Mouse (Mus musculus): ENCODE results near the gene Drosha. TPM values are rescaled to one million over a fixed set of nuclear protein-coding genes. Genes with fewer than 3 reads are reported as not detected.
"Not testable (repeated sequence)": the region's sequence is repeated elsewhere in the genome, so short reads cannot be mapped to it uniquely, and the experiment has no call there.

Gene Drosha
- polyA plus RNA-seq, 1 experiment = 120 TPM

DNA sequence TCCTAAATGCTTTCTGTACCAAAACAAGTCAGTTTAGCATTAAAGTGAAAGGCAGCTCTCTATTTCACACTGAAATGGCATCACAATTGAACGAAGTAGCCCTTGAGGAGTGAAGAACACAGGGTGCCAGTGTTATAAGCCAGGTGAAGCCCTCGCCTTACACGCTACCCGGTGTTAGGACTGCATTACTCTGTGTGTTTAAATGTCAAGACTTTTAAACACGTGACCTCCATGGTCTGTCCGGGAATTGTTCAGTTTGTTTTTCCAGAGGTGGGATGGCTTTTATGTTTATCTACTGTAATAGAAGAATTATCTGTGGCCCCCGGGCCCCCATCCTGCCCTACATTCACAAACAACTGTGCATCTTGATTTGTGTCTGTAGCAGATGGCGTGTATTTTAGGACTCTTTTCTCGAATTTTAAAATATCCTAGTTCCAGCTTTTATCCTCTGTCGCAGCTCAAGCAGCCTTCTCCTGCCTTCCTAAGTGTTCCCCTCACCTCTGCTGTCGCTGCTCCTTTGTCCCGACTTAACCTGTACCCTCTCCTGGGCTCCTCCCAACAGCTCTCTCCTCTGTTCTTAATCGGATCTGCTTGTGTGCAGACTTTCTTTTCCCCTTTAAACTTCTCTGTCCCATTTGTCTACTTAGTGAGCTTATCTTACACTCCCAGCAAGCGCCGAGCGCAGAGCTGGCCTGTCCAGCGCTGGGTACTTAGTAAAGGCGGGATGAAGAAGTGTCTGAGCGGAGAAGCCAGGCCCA lies 83.5 kb downstream of the Drosha start:
- no peak overlapping the region for H3K9ac ChIP-seq (ENCODE audit: low read depth, poor library complexity, severe bottlenecking)
- no peaks in the 10 kb centered on the region for H3K27me3 ChIP-seq (ENCODE audit: control insufficient read depth, insufficient read depth, low read length, poor library complexity, severe bottlenecking)
- H3K9me3 ChIP-seq (replicated peaks; ENCODE audit: control insufficient read depth, insufficient read depth, low read length, poor library complexity, severe bottlenecking) = no peaks in the 10 kb centered on the region
- H3K4me1 ChIP-seq (ENCODE audit: control insufficient read depth, insufficient read depth, low read length) = no peaks in the 10 kb centered on the region
- H3K36me3 ChIP-seq (ENCODE audit: control insufficient read depth, insufficient read depth, low read length, poor library complexity, severe bottlenecking) = peaks cover 37% of the 10 kb centered on the region
- TF ChIP-seq EP300 (IDR thresholded peaks at IDR 0.05; ENCODE audit: insufficient read depth, low read depth, low read length) = no peak
- TF ChIP-seq POLR2A (IDR thresholded peaks at IDR 0.05; ENCODE audit: insufficient read depth, low read length) = no peak
- TF ChIP-seq CTCF (IDR thresholded peaks at IDR 0.05; ENCODE audit: low read depth, low read length) = no peak
- no peak overlapping the region for H3K27ac ChIP-seq (ENCODE audit: insufficient read depth, low read length)
- H3K4me3 ChIP-seq (ENCODE audit: low read depth, low read length) = no peak overlapping the region

- H3K27me3 ChIP-seq (ENCODE audit: control insufficient read depth, insufficient read depth, low read length, poor library complexity, severe bottlenecking) = no peaks in the 10 kb centered on the region
- peaks cover 40% of the 10 kb centered on the region for H3K36me3 ChIP-seq (ENCODE audit: control insufficient read depth, insufficient read depth, low read length, poor library complexity, severe bottlenecking)
- no peak overlapping the region for H3K9ac ChIP-seq (ENCODE audit: low read depth, poor library complexity, severe bottlenecking)
- no peak overlapping the region for H3K27ac ChIP-seq (ENCODE audit: insufficient read depth, low read length)
- H3K9me3 ChIP-seq (replicated peaks; ENCODE audit: control insufficient read depth, insufficient read depth, low read length, poor library complexity, severe bottlenecking) = no peaks in the 10 kb centered on the region
- H3K4me1 ChIP-seq (ENCODE audit: control insufficient read depth, insufficient read depth, low read length) = no peaks in the 10 kb centered on the region
- H3K4me3 ChIP-seq (ENCODE audit: low read depth, low read length) = no peak overlapping the region
- TF ChIP-seq POLR2A (IDR thresholded peaks at IDR 0.05; ENCODE audit: insufficient read depth, low read length) (no peak), CTCF (IDR thresholded peaks at IDR 0.05; ENCODE audit: low read depth, low read length) (no peak), EP300 (IDR thresholded peaks at IDR 0.05; ENCODE audit: insufficient read depth, low read depth, low read length) (no peak)
Measured at GRCm38 (mm10) chr15:12908720-12909028, 84.1 kb downstream of the Drosha start.

- H3K27ac ChIP-seq (ENCODE audit: insufficient read depth, low read length) = no peak overlapping the region
- peaks cover 36% of the 10 kb centered on the region for H3K36me3 ChIP-seq (ENCODE audit: control insufficient read depth, insufficient read depth, low read length, poor library complexity, severe bottlenecking)
Measured at GRCm38 (mm10) chr15:12909171-12909570, 84.6 kb downstream of the Drosha start.

DNA sequence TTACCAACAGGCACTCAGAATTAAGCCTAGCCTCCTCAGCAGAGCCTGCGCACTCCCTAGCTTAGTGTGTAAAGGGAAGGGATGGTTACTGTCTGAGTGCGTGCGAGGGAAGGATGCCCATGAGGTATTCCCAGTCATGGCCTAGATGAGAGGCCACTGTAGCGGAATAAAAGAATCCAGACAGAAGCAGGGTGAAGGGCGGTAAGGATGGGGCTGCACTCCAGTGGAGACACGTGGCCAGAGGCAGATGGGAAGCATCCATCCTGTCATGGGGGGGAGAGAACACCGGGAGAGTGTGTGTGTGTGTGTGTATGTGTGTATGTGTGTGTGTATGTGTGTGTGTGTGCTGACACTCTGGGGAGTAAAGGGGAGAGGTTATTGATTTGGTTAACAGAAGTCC lies 86.5 kb downstream of the Drosha start:
- TF ChIP-seq EP300 (IDR thresholded peaks at IDR 0.05; ENCODE audit: insufficient read depth, low read depth, low read length) = no peak
- TF ChIP-seq CTCF (IDR thresholded peaks at IDR 0.05; ENCODE audit: low read depth, low read length) = no peak
- TF ChIP-seq POLR2A (IDR thresholded peaks at IDR 0.05; ENCODE audit: insufficient read depth, low read length) = no peak
- Histone ChIP-seq H3K9ac (ENCODE audit: low read depth, poor library complexity, severe bottlenecking) (no peak overlapping the region), H3K36me3 (ENCODE audit: control insufficient read depth, insufficient read depth, low read length, poor library complexity, severe bottlenecking) (peaks cover 38% of the 10 kb centered on the region), H3K4me3 (ENCODE audit: low read depth, low read length) (no peak overlapping the region), H3K4me1 (ENCODE audit: control insufficient read depth, insufficient read depth, low read length) (peaks cover 6% of the 10 kb centered on the region), H3K27ac (ENCODE audit: insufficient read depth, low read length) (no peak overlapping the region), H3K9me3 (replicated peaks; ENCODE audit: control insufficient read depth, insufficient read depth, low read length, poor library complexity, severe bottlenecking) (no peaks in the 10 kb centered on the region), H3K27me3 (ENCODE audit: control insufficient read depth, insufficient read depth, low read length, poor library complexity, severe bottlenecking) (no peaks in the 10 kb centered on the region)

More at GRCm38 (mm10) chr15:12909171-12909570, 84.6 kb downstream of the Drosha start:
- H3K27me3 ChIP-seq (ENCODE audit: control insufficient read depth, insufficient read depth, low read length, poor library complexity, severe bottlenecking) = no peaks in the 10 kb centered on the region
- no peaks in the 10 kb centered on the region for H3K4me1 ChIP-seq (ENCODE audit: control insufficient read depth, insufficient read depth, low read length)
- H3K4me3 ChIP-seq (ENCODE audit: low read depth, low read length) = no peak overlapping the region
- TF ChIP-seq POLR2A (IDR thresholded peaks at IDR 0.05; ENCODE audit: insufficient read depth, low read length) (no peak), EP300 (IDR thresholded peaks at IDR 0.05; ENCODE audit: insufficient read depth, low read depth, low read length) (no peak), CTCF (IDR thresholded peaks at IDR 0.05; ENCODE audit: low read depth, low read length) (no peak)
- H3K9me3 ChIP-seq (replicated peaks; ENCODE audit: control insufficient read depth, insufficient read depth, low read length, poor library complexity, severe bottlenecking) = no peaks in the 10 kb centered on the region
- H3K9ac ChIP-seq (ENCODE audit: low read depth, poor library complexity, severe bottlenecking) = no peak overlapping the region

DNA sequence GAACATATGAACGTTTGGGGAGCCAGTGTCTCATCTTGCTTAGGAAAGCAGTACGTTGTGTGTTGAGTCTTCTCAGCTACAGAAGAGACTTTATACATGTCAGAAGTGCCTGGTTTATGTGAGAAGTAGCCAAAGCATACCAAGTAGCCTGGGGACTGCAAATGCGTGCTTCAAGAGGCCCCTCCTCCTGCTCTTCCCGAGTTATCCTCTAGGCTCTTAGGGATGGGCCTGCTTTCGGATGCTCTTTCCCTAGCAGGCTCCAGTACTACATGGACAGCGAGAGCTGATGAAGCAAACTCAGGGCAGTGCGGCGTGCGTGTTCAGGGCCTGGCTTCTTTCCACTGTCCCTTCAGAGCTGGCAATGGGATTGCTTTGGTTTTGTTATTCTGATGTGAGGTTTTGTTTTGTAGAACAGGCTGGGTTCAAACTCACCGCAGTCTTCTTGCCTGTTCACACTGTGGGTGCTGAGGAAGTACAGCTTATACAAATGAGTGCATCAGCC lies 91.8 kb downstream of the Drosha start:
- TF ChIP-seq EP300 (IDR thresholded peaks at IDR 0.05; ENCODE audit: insufficient read depth, low read depth, low read length) = no peak
- no peak for TF ChIP-seq CTCF (IDR thresholded peaks at IDR 0.05; ENCODE audit: low read depth, low read length)
- TF ChIP-seq POLR2A (IDR thresholded peaks at IDR 0.05; ENCODE audit: insufficient read depth, low read length) = no peak
- peaks cover 6% of the 10 kb centered on the region for H3K4me1 ChIP-seq (ENCODE audit: control insufficient read depth, insufficient read depth, low read length)
- H3K36me3 ChIP-seq (ENCODE audit: control insufficient read depth, insufficient read depth, low read length, poor library complexity, severe bottlenecking) = peaks cover 27% of the 10 kb centered on the region
- no peak overlapping the region for H3K9ac ChIP-seq (ENCODE audit: low read depth, poor library complexity, severe bottlenecking)
- H3K27ac ChIP-seq (ENCODE audit: insufficient read depth, low read length) = no peak overlapping the region
- no peaks in the 10 kb centered on the region for H3K27me3 ChIP-seq (ENCODE audit: control insufficient read depth, insufficient read depth, low read length, poor library complexity, severe bottlenecking)
- H3K4me3 ChIP-seq (ENCODE audit: low read depth, low read length) = no peak overlapping the region
- H3K9me3 ChIP-seq (replicated peaks; ENCODE audit: control insufficient read depth, insufficient read depth, low read length, poor library complexity, severe bottlenecking) = no peaks in the 10 kb centered on the region

GRCm38 (mm10) chr15:12919326-12919966 lies 94.8 kb downstream of the Drosha start:
- not testable (repeated sequence) for H3K9me3 ChIP-seq (replicated peaks; ENCODE audit: control insufficient read depth, insufficient read depth, low read length, poor library complexity, severe bottlenecking); H3K4me3 ChIP-seq (ENCODE audit: low read depth, low read length); H3K27ac ChIP-seq (ENCODE audit: insufficient read depth, low read length); H3K4me1 ChIP-seq (ENCODE audit: control insufficient read depth, insufficient read depth, low read length); H3K9ac ChIP-seq (ENCODE audit: low read depth, poor library complexity, severe bottlenecking); H3K27me3 ChIP-seq (ENCODE audit: control insufficient read depth, insufficient read depth, low read length, poor library complexity, severe bottlenecking)
- peaks cover 28% of the 10 kb centered on the region for H3K36me3 ChIP-seq (ENCODE audit: control insufficient read depth, insufficient read depth, low read length, poor library complexity, severe bottlenecking)

Measured in ES-Bruce4 (cell line).